Mouse (Mus musculus): ENCODE results near the gene Dcdc2c. TPM values are rescaled to one million over a fixed set of nuclear protein-coding genes. Genes with fewer than 3 reads are reported as not detected.

Dcdc2c gene
- polyA plus RNA-seq, 1 experiment from 2014 or later = not detected

DNA sequence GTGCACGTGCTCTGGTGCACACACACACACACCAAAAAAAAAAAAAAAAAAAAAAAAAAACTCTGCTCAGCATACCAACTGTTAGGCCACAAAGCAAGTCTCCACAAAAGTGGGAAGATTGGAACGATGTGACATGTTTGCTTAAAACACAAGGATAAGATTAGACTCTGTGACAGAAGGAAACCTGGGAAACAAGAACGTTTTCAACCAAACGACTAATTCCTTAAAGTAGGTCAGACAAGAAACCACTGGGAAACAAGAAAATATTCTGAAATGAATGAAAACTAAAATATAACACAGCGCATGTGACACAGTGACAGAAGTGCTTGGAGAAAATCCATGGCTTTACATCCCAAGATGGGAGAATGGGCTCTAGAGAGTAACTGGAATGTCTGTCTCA is 57.9 kb downstream of the Dcdc2c start:
- 56% methylated on average over 5 of the region's 5 CpGs for WGBS (ENCODE audit: insufficient replicate concordance)

DNA sequence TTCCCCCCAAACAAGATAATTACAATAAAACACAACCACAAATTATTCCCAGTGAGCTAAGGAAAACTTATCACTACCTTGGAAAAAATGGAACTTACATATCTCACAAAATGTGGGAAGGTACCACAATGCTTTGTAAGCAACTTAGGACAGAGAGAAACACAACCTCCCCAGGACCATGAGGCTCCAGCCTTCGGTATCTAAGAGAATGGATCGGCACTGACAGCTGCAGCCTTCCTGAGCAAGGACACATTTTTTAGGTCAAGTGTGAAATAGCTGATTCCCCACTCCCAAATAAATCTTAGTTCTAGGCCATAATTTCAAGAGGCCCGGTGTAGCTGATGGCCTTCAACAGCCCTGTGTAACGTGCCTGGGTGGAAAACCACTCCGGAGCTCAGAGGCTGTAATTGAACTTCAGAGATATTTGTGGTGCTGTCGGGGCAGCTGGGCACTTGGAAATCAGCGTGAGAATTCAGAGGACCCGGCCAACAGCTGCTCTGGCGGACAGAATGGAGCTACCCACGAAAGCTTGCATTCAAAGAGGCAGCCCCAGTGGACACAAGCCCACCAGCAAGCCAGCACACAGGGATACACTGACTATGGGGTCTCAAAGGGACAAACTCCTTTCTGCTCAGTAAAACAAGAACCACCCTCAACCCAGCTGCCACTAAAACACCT is 69.6 kb downstream of the Dcdc2c start:
- no peaks in the 10 kb centered on the region for H3K27me3 ChIP-seq (ENCODE audit: control insufficient read depth, insufficient read depth, low read depth, low read length)
- no peak overlapping the region for H3K27ac ChIP-seq (ENCODE audit: low read length)
- H3K4me3 ChIP-seq (ENCODE audit: low read depth, low read length) = no peak overlapping the region
- no peak overlapping the region for H3K4me2 ChIP-seq (ENCODE audit: low read depth, low read length)
- H3K9me3 ChIP-seq (replicated peaks; ENCODE audit: control insufficient read depth, low read length) = no peaks in the 10 kb centered on the region
- H3K36me3 ChIP-seq (ENCODE audit: control insufficient read depth, insufficient read depth) = no peaks in the 10 kb centered on the region
- ATAC-seq (ENCODE audit: low read depth) = no peak
- WGBS (ENCODE audit: insufficient replicate concordance) = 52% methylated on average over 10 of the region's 10 CpGs
- no peaks in the 10 kb centered on the region for H3K4me1 ChIP-seq (ENCODE audit: control insufficient read depth, low read depth, low read length)
- no peak overlapping the region for H3K9ac ChIP-seq (ENCODE audit: low read depth, low read length)

More for the DNA sequence above, 57.9 kb downstream of the Dcdc2c start:
- Histone ChIP-seq H3K27ac (ENCODE audit: low read length) (no peak overlapping the region), H3K4me3 (ENCODE audit: low read depth, low read length) (no peak overlapping the region), H3K9me3 (replicated peaks; ENCODE audit: control insufficient read depth, low read length) (no peaks in the 10 kb centered on the region), H3K4me2 (ENCODE audit: low read depth, low read length) (no peak overlapping the region), H3K9ac (ENCODE audit: low read depth, low read length) (no peak overlapping the region), H3K36me3 (ENCODE audit: control insufficient read depth, insufficient read depth) (no peaks in the 10 kb centered on the region), H3K4me1 (ENCODE audit: control insufficient read depth, low read depth, low read length) (no peaks in the 10 kb centered on the region), H3K27me3 (ENCODE audit: control insufficient read depth, insufficient read depth, low read depth, low read length) (no peaks in the 10 kb centered on the region)
- no peak for ATAC-seq (ENCODE audit: low read depth)

DNA sequence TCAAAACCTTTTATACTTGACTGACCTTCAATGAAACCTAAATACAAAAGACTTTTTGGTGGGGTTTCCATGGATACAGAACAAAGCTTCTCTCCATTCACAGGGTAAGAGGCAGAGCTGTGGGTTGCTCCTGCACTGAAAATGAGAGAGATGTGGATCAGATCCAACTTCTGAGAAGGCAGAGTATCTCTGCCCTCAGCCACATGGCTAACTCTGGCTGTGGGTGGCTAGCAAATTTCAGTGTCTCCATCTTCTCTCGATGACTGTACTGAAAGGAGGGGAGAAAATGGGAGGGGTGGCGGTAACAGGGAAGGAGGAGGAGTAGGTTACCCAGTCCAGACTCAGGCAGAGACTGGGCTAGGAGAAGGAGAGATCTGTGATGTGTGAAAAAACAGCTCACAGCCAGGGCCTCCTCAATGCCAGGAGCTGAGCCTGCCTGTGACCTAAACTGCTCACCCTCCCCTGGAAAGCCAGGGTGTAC is 91.2 kb downstream of the Dcdc2c start:
- Histone ChIP-seq H3K9ac (ENCODE audit: low read depth, low read length) (no peak overlapping the region), H3K4me3 (ENCODE audit: low read depth, low read length) (no peak overlapping the region), H3K27me3 (ENCODE audit: control insufficient read depth, insufficient read depth, low read depth, low read length) (no peaks in the 10 kb centered on the region), H3K9me3 (replicated peaks; ENCODE audit: control insufficient read depth, low read length) (no peaks in the 10 kb centered on the region), H3K4me2 (ENCODE audit: low read depth, low read length) (no peak overlapping the region), H3K4me1 (ENCODE audit: control insufficient read depth, low read depth, low read length) (no peaks in the 10 kb centered on the region), H3K36me3 (ENCODE audit: control insufficient read depth, insufficient read depth) (no peaks in the 10 kb centered on the region), H3K27ac (ENCODE audit: low read length) (no peak overlapping the region)
- ATAC-seq (ENCODE audit: low read depth) = no peak
- 54% methylated on average over 2 of the region's 2 CpGs for WGBS (ENCODE audit: insufficient replicate concordance)

DNA sequence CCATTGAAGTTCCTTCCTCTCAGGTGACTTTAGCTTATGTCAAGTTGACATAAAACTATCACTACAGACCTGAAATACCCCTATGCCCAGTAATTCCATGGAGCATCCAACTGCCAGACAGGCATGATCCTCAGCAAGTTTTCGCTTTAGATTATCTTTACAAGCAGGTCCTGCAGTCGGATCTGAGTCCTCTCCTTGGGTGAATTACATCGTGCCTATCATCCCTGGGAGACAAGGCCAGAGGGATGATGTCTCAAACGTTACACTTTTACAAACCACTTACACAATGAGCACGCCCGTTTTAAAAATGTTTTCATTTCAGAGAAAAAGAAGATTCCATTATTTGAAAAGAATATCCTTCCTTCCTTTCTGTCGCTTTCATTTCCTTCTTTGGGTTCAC is 91.7 kb downstream of the Dcdc2c start:
- 58% methylated on average over 7 of the region's 7 CpGs for WGBS (ENCODE audit: insufficient replicate concordance)
- ATAC-seq (ENCODE audit: low read depth) = no peak
- no peaks in the 10 kb centered on the region for H3K9me3 ChIP-seq (replicated peaks; ENCODE audit: control insufficient read depth, low read length)

DNA sequence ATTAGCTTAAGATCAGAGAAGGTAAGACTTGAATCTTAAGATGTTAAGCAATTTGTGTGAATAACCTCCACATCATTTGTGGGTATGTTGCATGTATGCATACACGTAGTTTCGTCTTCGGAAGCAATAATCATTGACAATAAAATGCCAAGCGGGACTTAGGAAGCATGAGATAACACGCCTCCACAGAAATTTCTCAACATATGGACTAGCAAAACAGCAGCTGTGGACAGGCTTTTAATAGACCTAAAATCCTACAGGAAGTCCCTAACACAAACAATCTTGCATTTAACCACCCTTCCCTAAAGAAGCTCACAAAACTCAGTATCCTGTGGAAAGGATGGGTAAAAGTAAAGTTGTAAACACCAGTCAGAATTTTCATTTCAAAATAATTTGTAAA is 93.4 kb downstream of the Dcdc2c start:
- Histone ChIP-seq H3K4me2 (ENCODE audit: low read depth, low read length) (no peak overlapping the region), H3K27me3 (ENCODE audit: control insufficient read depth, insufficient read depth, low read depth, low read length) (no peaks in the 10 kb centered on the region), H3K4me3 (ENCODE audit: low read depth, low read length) (no peak overlapping the region), H3K36me3 (ENCODE audit: control insufficient read depth, insufficient read depth) (no peaks in the 10 kb centered on the region), H3K4me1 (ENCODE audit: control insufficient read depth, low read depth, low read length) (no peaks in the 10 kb centered on the region), H3K9ac (ENCODE audit: low read depth, low read length) (no peak overlapping the region), H3K9me3 (replicated peaks; ENCODE audit: control insufficient read depth, low read length) (no peaks in the 10 kb centered on the region), H3K27ac (ENCODE audit: low read length) (no peak overlapping the region)
- ATAC-seq (ENCODE audit: low read depth) = no peak
- 82% methylated on average over 5 of the region's 5 CpGs for WGBS (ENCODE audit: insufficient replicate concordance)

More for the DNA sequence above, 91.7 kb downstream of the Dcdc2c start:
- Histone ChIP-seq H3K4me3 (ENCODE audit: low read depth, low read length) (no peak overlapping the region), H3K4me2 (ENCODE audit: low read depth, low read length) (no peak overlapping the region), H3K4me1 (ENCODE audit: control insufficient read depth, low read depth, low read length) (no peaks in the 10 kb centered on the region), H3K27me3 (ENCODE audit: control insufficient read depth, insufficient read depth, low read depth, low read length) (no peaks in the 10 kb centered on the region), H3K9ac (ENCODE audit: low read depth, low read length) (no peak overlapping the region), H3K36me3 (ENCODE audit: control insufficient read depth, insufficient read depth) (no peaks in the 10 kb centered on the region), H3K27ac (ENCODE audit: low read length) (no peak overlapping the region)

DNA sequence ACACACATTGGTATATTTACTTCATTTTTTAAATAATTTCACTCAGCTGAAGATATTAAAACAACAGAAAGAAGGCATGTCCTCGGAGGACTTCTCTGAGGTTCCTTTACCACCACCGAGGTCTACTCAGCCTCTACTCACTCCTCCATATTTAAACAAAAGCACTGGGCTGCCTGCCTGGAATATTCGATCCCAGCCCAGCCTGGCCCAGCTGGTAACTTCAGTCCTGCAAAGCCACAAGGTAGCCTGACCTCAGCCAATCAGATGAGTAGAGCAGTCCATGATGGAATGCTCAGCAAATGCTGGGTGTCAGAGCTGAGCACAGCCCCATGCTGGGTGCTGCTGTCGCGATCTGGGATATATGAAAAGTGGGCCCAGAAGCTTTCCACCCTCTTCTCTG is 115.7 kb downstream of the Dcdc2c start:
- ATAC-seq (ENCODE audit: low read depth) = no peak
- Histone ChIP-seq H3K9me3 (replicated peaks; ENCODE audit: control insufficient read depth, low read length) (no peaks in the 10 kb centered on the region), H3K4me3 (ENCODE audit: low read depth, low read length) (no peak overlapping the region), H3K27ac (ENCODE audit: low read length) (no peak overlapping the region), H3K4me1 (ENCODE audit: control insufficient read depth, low read depth, low read length) (no peaks in the 10 kb centered on the region), H3K4me2 (ENCODE audit: low read depth, low read length) (no peak overlapping the region), H3K9ac (ENCODE audit: low read depth, low read length) (no peak overlapping the region), H3K36me3 (ENCODE audit: control insufficient read depth, insufficient read depth) (no peaks in the 10 kb centered on the region), H3K27me3 (ENCODE audit: control insufficient read depth, insufficient read depth, low read depth, low read length) (no peaks in the 10 kb centered on the region)
- WGBS (ENCODE audit: insufficient replicate concordance) = 57% methylated on average over 5 of the region's 5 CpGs

DNA sequence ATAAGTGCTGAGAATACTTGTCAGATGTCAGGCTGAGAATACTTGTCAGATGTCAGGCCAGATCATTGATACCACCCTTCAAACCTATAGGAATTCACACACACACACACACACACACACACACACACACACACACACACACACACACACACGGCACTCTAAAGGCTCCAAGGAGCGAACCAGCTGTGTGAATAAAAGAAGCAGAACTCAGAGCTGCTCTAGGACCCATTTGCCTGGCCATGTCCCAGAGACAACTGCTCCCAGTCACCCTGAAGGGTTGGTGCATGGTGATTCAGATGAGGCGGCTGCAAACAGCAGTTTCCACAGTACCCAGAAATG is 119.5 kb downstream of the Dcdc2c start:
- Histone ChIP-seq H3K4me1 (ENCODE audit: control insufficient read depth, low read depth, low read length) (no peaks in the 10 kb centered on the region), H3K27ac (ENCODE audit: low read length) (no peak overlapping the region), H3K4me3 (ENCODE audit: low read depth, low read length) (no peak overlapping the region), H3K9me3 (replicated peaks; ENCODE audit: control insufficient read depth, low read length) (no peaks in the 10 kb centered on the region), H3K36me3 (ENCODE audit: control insufficient read depth, insufficient read depth) (no peaks in the 10 kb centered on the region), H3K9ac (ENCODE audit: low read depth, low read length) (no peak overlapping the region), H3K27me3 (ENCODE audit: control insufficient read depth, insufficient read depth, low read depth, low read length) (no peaks in the 10 kb centered on the region), H3K4me2 (ENCODE audit: low read depth, low read length) (no peak overlapping the region)
- WGBS (ENCODE audit: insufficient replicate concordance) = 72% methylated on average over 3 of the region's 3 CpGs
- ATAC-seq (ENCODE audit: low read depth) = no peak

DNA sequence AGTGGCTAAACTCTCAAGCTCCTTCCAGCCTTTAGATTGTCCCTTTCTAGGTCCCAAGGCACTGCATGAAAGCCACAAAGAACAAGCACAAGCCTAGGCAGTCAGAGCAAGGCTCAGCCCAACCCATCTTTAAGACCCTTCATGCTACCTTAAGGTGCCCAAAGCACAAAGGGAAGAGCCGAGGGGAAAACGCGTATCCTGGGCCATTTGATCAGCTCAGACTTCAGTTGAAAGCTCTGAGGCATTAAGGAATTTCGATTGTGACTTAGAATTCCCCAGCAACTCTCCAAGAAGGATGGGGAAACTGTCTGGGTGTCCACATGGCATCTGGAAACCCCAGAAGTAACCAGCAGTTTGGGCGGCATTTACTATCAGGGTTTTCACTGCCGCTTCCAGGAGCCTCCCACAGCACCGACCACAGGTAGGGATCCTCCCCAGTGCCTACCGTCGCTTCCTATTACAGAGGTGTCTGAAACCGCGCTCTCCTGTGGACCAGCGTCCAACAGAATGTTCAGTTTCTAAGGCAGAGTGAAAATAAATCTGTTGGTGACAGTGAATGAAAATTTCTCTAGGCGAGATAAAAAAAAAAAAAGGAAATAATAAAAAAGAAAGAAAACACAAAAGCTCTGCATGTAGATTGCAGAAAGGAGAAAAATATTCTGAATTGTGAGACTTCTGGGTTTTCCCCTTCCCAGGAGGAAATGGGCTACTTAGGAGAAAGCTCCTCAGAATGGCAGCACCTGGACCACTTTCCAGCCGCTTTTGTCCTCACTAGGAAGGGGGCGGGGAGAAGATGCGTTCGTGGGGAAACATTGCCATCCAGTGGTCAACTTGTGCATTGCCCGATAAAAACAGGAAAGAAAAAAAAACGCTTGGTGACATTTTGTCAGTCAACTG is 120.1 kb downstream of the Dcdc2c start:
- Histone ChIP-seq H3K27me3 (ENCODE audit: control insufficient read depth, insufficient read depth, low read depth, low read length) (no peaks in the 10 kb centered on the region), H3K4me3 (ENCODE audit: low read depth, low read length) (no peak overlapping the region), H3K27ac (ENCODE audit: low read length) (no peak overlapping the region), H3K36me3 (ENCODE audit: control insufficient read depth, insufficient read depth) (no peaks in the 10 kb centered on the region), H3K4me2 (ENCODE audit: low read depth, low read length) (no peak overlapping the region), H3K4me1 (ENCODE audit: control insufficient read depth, low read depth, low read length) (no peaks in the 10 kb centered on the region), H3K9me3 (replicated peaks; ENCODE audit: control insufficient read depth, low read length) (no peaks in the 10 kb centered on the region), H3K9ac (ENCODE audit: low read depth, low read length) (no peak overlapping the region)
- 13% methylated on average over 19 of the region's 19 CpGs for WGBS (ENCODE audit: insufficient replicate concordance)
- ATAC-seq (ENCODE audit: low read depth) = no peak

DNA sequence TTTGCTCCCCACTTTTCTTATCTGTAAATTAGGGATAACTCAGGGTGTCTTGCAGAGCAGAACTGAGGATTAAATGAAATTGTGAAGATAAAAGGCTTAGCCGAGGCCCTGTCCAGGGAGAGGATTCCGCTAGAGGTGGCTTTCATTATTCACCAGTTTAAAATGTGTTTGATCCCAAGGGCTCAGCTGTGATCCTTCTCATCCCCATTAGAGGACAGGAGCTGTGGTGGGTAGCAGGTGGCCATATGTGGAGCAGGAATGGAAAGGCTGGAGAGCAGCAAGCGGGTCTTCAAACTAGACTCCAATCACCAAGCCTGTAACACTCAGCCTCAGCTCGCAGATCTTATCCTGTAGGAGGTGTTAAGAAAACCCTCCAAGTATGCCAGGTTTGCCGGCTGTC is 122.3 kb downstream of the Dcdc2c start:
- no peak for ATAC-seq (ENCODE audit: low read depth)
- H3K9ac ChIP-seq (ENCODE audit: low read depth, low read length) = no peak overlapping the region
- 73% methylated on average over 5 of the region's 5 CpGs for WGBS (ENCODE audit: insufficient replicate concordance)
- no peaks in the 10 kb centered on the region for H3K27me3 ChIP-seq (ENCODE audit: control insufficient read depth, insufficient read depth, low read depth, low read length)
- H3K27ac ChIP-seq (ENCODE audit: low read length) = no peak overlapping the region
- no peak overlapping the region for H3K4me2 ChIP-seq (ENCODE audit: low read depth, low read length)
- no peaks in the 10 kb centered on the region for H3K4me1 ChIP-seq (ENCODE audit: control insufficient read depth, low read depth, low read length)
- H3K36me3 ChIP-seq (ENCODE audit: control insufficient read depth, insufficient read depth) = no peaks in the 10 kb centered on the region
- no peak overlapping the region for H3K4me3 ChIP-seq (ENCODE audit: low read depth, low read length)
- H3K9me3 ChIP-seq (replicated peaks; ENCODE audit: control insufficient read depth, low read length) = no peaks in the 10 kb centered on the region
